Mouse (Mus musculus) right cerebral cortex, adult 2 months (tissue): ENCODE results near the gene Cnot6.

ENCODE experiments used
- DNase-seq, 2 experiments: peaks; one replicate each; pipeline ENCODE4 v3.0.0; 2021 to 2022; ENCODE audit warnings: low spot score in 2 of 2

The Cnot6 gene

GRCm38 (mm10) chr11:49713336-49714334 is 1.1 kb upstream of the Cnot6 start:
- no peak for DNase-seq

- DNase-seq = no peak
Measured at GRCm38 (mm10) chr11:49711981-49712554, 455 bp downstream of the Cnot6 start.

GRCm38 (mm10) chr11:49710664-49711063 is 1.9 kb downstream of the Cnot6 start:
- DNase-seq = no peak

- DNase-seq = no peak
Measured at GRCm38 (mm10) chr11:49707834-49708233, 4.7 kb downstream of the Cnot6 start.

GRCm38 (mm10) chr11:49704804-49705203 is 7.7 kb downstream of the Cnot6 start:
- no peak for DNase-seq

GRCm38 (mm10) chr11:49702014-49702413 is 10.5 kb downstream of the Cnot6 start:
- DNase-seq = no peak

- no peak for DNase-seq
Measured at GRCm38 (mm10) chr11:49699079-49699478, 13.4 kb downstream of the Cnot6 start.

GRCm38 (mm10) chr11:49697779-49698178 is 14.7 kb downstream of the Cnot6 start:
- DNase-seq = no peak

- DNase-seq = no peak
Measured at GRCm38 (mm10) chr11:49696472-49696871, 16.1 kb downstream of the Cnot6 start.

- DNase-seq = no peak
Measured at GRCm38 (mm10) chr11:49695695-49696094, 16.8 kb downstream of the Cnot6 start.

GRCm38 (mm10) chr11:49695013-49695412 is 17.5 kb downstream of the Cnot6 start:
- DNase-seq = no peak

- no peak for DNase-seq
Measured at GRCm38 (mm10) chr11:49684237-49684973, 28.1 kb downstream of the Cnot6 start.

- DNase-seq = no peak
Measured at GRCm38 (mm10) chr11:49673433-49673832, 39.1 kb downstream of the Cnot6 start.

- no peak for DNase-seq
Measured at GRCm38 (mm10) chr11:49665462-49665861, 47.1 kb downstream of the Cnot6 start.

GRCm38 (mm10) chr11:49664262-49665140 is 48.0 kb downstream of the Cnot6 start:
- no peak for DNase-seq

GRCm38 (mm10) chr11:49663310-49663709 is 49.2 kb downstream of the Cnot6 start, which contains the start of gene Scgb3a1:
Scgb3a1 (plus strand) TSS chr11:49663610.
- DNase-seq = no peak

- no peak for DNase-seq
Measured at GRCm38 (mm10) chr11:49662292-49662780, 50.2 kb downstream of the Cnot6 start.

GRCm38 (mm10) chr11:49659470-49659799 is 53.1 kb downstream of the Cnot6 start:
- no peak for DNase-seq

GRCm38 (mm10) chr11:49658791-49659469 is 53.6 kb downstream of the Cnot6 start:
- DNase-seq = no peak

GRCm38 (mm10) chr11:49658065-49658464 is 54.5 kb downstream of the Cnot6 start:
- no peak for DNase-seq

- no peak for DNase-seq
Measured at GRCm38 (mm10) chr11:49655501-49655900, 57.0 kb downstream of the Cnot6 start.
